Mouse (Mus musculus) urinary bladder, postnatal 14 days (tissue): ENCODE results near the gene Ceacam1.

ENCODE experiments used
- DNase-seq: peaks from one replicate; pipeline ENCODE4 v3.0.0; 2021; ENCODE audit warnings: low spot score

Gene Ceacam1

DNA sequence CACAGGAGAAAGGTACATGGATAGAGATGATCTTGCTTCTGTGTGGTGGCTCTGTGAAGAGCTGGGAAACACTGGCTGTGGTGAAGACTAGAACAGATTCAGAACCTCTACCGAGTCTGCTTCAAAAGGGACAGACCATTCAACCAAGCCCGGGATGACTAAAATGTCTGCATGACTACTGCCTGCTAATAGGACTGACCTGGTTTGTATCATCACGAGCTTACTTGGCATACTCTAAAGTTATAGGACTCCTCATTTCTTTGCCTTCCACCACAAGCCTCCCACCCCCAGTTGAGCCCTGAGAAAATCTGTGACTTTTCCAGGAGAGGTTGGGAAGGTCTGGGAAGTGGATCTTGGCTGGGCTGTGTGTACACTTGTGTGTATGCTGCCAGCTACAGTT lies 65.5 kb downstream of the Ceacam1 start:
- DNase-seq = no peak
